9 mouse cellular contexts compared by ENCODE assay signal in genomic region chr13:73260354-73261035, GRCm38 (mm10). TPM values are rescaled to one million over a fixed set of nuclear protein-coding genes. Genes with fewer than 3 reads are reported as not detected.
DNase-seq lines count a peak whose midpoint lies in the region; ATAC-seq and TF ChIP-seq lines count a peak whose summit lies in the region.
"Had no signal": no experiment of that assay in that cellular context is flagged by ENCODE, and none has a peak within 500 bp of the region (broad histone marks: within the 10 kb centered on the region; RNA-seq: fewer than 3 reads in every experiment).

TSS of gene Irx4 (plus strand) at chr13:73260479.

- DNase-seq in embryonic facial prominence, embryonic 11.5 days (ENCODE audit: low spot score) = no peak
- DNase-seq in heart, postnatal 14 days = peak; percentile 40 to 41
- no peak for DNase-seq in liver, embryonic 14.5 days (ENCODE audit: low read depth in 3 of 3, low spot score in 3 of 3)
- DNase-seq in left cerebral cortex, postnatal 25 days (ENCODE audit: low spot score in 2 of 2) = no peak
- no peak for DNase-seq in left cerebral cortex, adult 2 months (ENCODE audit: extremely low spot score in 1 of 2, low spot score in 2 of 2)
- DNase-seq in left cerebral cortex, postnatal 10 days (ENCODE audit: extremely low spot score in 1 of 2, low spot score in 2 of 2) = no peak

- no peaks in the 10 kb centered on the region for H3K36me3 ChIP-seq in ES-Bruce4 (ENCODE audit: control insufficient read depth, insufficient read depth, low read length, poor library complexity, severe bottlenecking)
- H3K36me3 ChIP-seq in embryonic facial prominence, embryonic 11.5 days (replicated peaks; ENCODE audit: control insufficient read depth, insufficient read depth, low read depth, low read length) = no peaks in the 10 kb centered on the region
- H3K36me3 ChIP-seq in liver, embryonic 14.5 days (replicated peaks; ENCODE audit: control insufficient read depth, insufficient read depth, low read depth) = no peaks in the 10 kb centered on the region

- peak within 1 kb of the TSS; percentile 90 for H3K4me2 ChIP-seq in embryonic facial prominence, embryonic 11.5 days (ENCODE audit: low read depth, low read length)
- H3K4me2 ChIP-seq in liver, embryonic 14.5 days (ENCODE audit: low read depth) = 0 out of 2 replicates have a peak within 1 kb of the TSS, but pooled peaks have one; percentile 5

- peak within 1 kb of the TSS; percentile 63 for H3K4me3 ChIP-seq in ES-Bruce4 (ENCODE audit: low read depth, low read length)
- peak within 1 kb of the TSS; percentile 47 for H3K4me3 ChIP-seq in embryonic facial prominence, embryonic 11.5 days (ENCODE audit: low read depth, low read length)
- no peak within 1 kb of the TSS for H3K4me3 ChIP-seq in liver, embryonic 14.5 days (ENCODE audit: insufficient read depth in 1 of 2, low read depth in 2 of 2, low read length in 2 of 2)
- no peak within 1 kb of the TSS for H3K4me3 ChIP-seq in left cerebral cortex, adult 2 months

- under 1% methylated on average over 75 of the region's 86 CpGs for WGBS in embryonic facial prominence, embryonic 11.5 days
- 3% methylated on average over 83 of the region's 86 CpGs for WGBS in liver, embryonic 14.5 days (ENCODE audit: insufficient replicate concordance)

- intact Hi-C loops in heart, postnatal 14 days (cut with DNase I) = no loop called here
- intact Hi-C loops in left cerebral cortex, postnatal 25 days (cut with DNase I) = loop anchor here (5.0 to 10.0 kb wide), 2 partner anchors 638 to 966 kb away; no protein-coding TSS in a partner anchor
- intact Hi-C loops in left cerebral cortex, adult 2 months (cut with DNase I) = loop anchor here (5.0 kb wide), 3 partner anchors 623 to 1298 kb away; partner anchors contain the start of gene Irx1
- intact Hi-C loops in left cerebral cortex, postnatal 10 days (cut with DNase I) = loop anchor here (5.0 to 10.0 kb wide), 3 partner anchors 618 to 1303 kb away; no protein-coding TSS in a partner anchor

- TF ChIP-seq POLR2A in ES-Bruce4 (IDR thresholded peaks at IDR 0.05; ENCODE audit: insufficient read depth, low read length) = no peak

- ATAC-seq in embryonic facial prominence, embryonic 11.5 days (replicated peaks; ENCODE audit: insufficient number of reproducible peaks, low FRiP score, low TSS enrichment, low read depth) = no peak
- ATAC-seq in liver, embryonic 14.5 days (ENCODE audit: insufficient read depth) = no peak
- ATAC-seq in erythroid progenitor cell, adult 5-6 weeks (replicated peaks; ENCODE audit: low FRiP score, poor library complexity, severe bottlenecking) = no peak
- ATAC-seq: Patski had no signal

- H3K9me3 ChIP-seq in ES-Bruce4 (replicated peaks; ENCODE audit: control insufficient read depth, insufficient read depth, low read length, poor library complexity, severe bottlenecking) = no peaks in the 10 kb centered on the region
- H3K9me3 ChIP-seq in embryonic facial prominence, embryonic 11.5 days (replicated peaks; ENCODE audit: control insufficient read depth, low read length) = no peaks in the 10 kb centered on the region
- no peaks in the 10 kb centered on the region for H3K9me3 ChIP-seq in liver, embryonic 14.5 days (ENCODE audit: control insufficient read depth, low read length)

- H3K9ac ChIP-seq in ES-Bruce4 (ENCODE audit: low read depth, poor library complexity, severe bottlenecking) = peak within 1 kb of the TSS; percentile 59
- H3K9ac ChIP-seq in embryonic facial prominence, embryonic 11.5 days (replicated peaks; ENCODE audit: low read length) = 0 out of 2 replicates have a peak within 1 kb of the TSS, but pooled peaks have one; percentile 13
- no peak within 1 kb of the TSS for H3K9ac ChIP-seq in liver, embryonic 14.5 days (replicated peaks)

- peaks cover 24% of the 10 kb centered on the region for H3K27me3 ChIP-seq in ES-Bruce4 (ENCODE audit: control insufficient read depth, insufficient read depth, low read length, poor library complexity, severe bottlenecking)
- peaks cover 78% of the 10 kb centered on the region for H3K27me3 ChIP-seq in embryonic facial prominence, embryonic 11.5 days (ENCODE audit: control insufficient read depth, insufficient read depth, low read length)
- H3K27me3 ChIP-seq in liver, embryonic 14.5 days (ENCODE audit: control insufficient read depth, insufficient read depth, low read length) = peaks cover 73% of the 10 kb centered on the region

- TF ChIP-seq EP300 in ES-Bruce4 (IDR thresholded peaks at IDR 0.05; ENCODE audit: insufficient read depth, low read depth, low read length) = no peak
- no peak for TF ChIP-seq EP300 in liver, embryonic 14.5 days (IDR thresholded peaks at IDR 0.05; ENCODE audit: low read depth)

- TF ChIP-seq CTCF in ES-Bruce4 (IDR thresholded peaks at IDR 0.05; ENCODE audit: low read depth, low read length) = no peak
- no peak for TF ChIP-seq CTCF in liver, embryonic 14.5 days (IDR thresholded peaks at IDR 0.05; ENCODE audit: low read depth)
- TF ChIP-seq CTCF in left cerebral cortex, adult 2 months (IDR thresholded peaks at IDR 0.05) = no peak

- peaks cover 4% of the 10 kb centered on the region for H3K4me1 ChIP-seq in ES-Bruce4 (ENCODE audit: control insufficient read depth, insufficient read depth, low read length)
- peaks cover 10% of the 10 kb centered on the region; the same call in 1 of the 2 replicates for H3K4me1 ChIP-seq in embryonic facial prominence, embryonic 11.5 days (ENCODE audit: control insufficient read depth, insufficient read depth, low read length)
- no peaks in the 10 kb centered on the region for H3K4me1 ChIP-seq in liver, embryonic 14.5 days (replicated peaks; ENCODE audit: control insufficient read depth in 2 of 2, insufficient read depth in 2 of 2, low read length in 1 of 2)

- H3K27ac ChIP-seq in ES-Bruce4 (ENCODE audit: insufficient read depth, low read length) = no peak within 1 kb of the TSS
- H3K27ac ChIP-seq in embryonic facial prominence, embryonic 11.5 days (replicated peaks; ENCODE audit: low read depth, low read length) = no peak within 1 kb of the TSS
- H3K27ac ChIP-seq in liver, embryonic 14.5 days = no peak within 1 kb of the TSS
- no peak within 1 kb of the TSS for H3K27ac ChIP-seq in left cerebral cortex, adult 2 months

RNA-seq across cellular contexts. Expression of gene Irx4, which starts in this region (rescaled TPM):
- 0.49 and 0.65 TPM in 2 replicates for polyA plus RNA-seq in ES-Bruce4 (2011; ENCODE audit: insufficient read depth, insufficient read length, low read depth, missing spikeins)
- polyA plus RNA-seq in embryonic facial prominence, embryonic 11.5 days (2014; fragmentation: Nextera tagmentation; extraction: Ambion mirVana) = 2.1 and 2.8 TPM in 2 replicates
- total RNA-seq in heart, postnatal 14 days (2021) = 10 to 100 TPM; 24.5 to 27.7 TPM
- polyA plus RNA-seq in liver, embryonic 14.5 days (2012; rRNA removed) = not detected in 2 replicates
- polyA plus RNA-seq in liver, embryonic 14.5 days (2014; fragmentation: Nextera tagmentation; extraction: Ambion mirVana) = 0.05 TPM in 1 of 2 replicates, not detected in the other
- not detected in 2 replicates for total RNA-seq in erythroid progenitor cell, adult 5-6 weeks (2015; ENCODE audit: low replicate concordance)
- total RNA-seq in erythroid progenitor cell, adult 5-6 weeks (2017; ENCODE audit: low replicate concordance) = not detected in 2 replicates
- total RNA-seq in left cerebral cortex, postnatal 25 days (2021) = not detected
- not detected for total RNA-seq in left cerebral cortex, adult 2 months (2021)
- not detected for total RNA-seq in left cerebral cortex, postnatal 10 days (2021)
- polyA plus RNA-seq: Patski had no signal

Comparison
In these comparisons a context has a peak if more than half of its experiments do, and no peak if none do; other contexts are left out.
1. RNA of gene Irx4 (total RNA-seq): 24.5 to 27.7 TPM in heart, postnatal 14 days; not detected in left cerebral cortex, adult 2 months, not detected in erythroid progenitor cell, adult 5-6 weeks, not detected in left cerebral cortex, postnatal 25 days and not detected in left cerebral cortex, postnatal 10 days; every median in the first group is over 10 times any median in the second.
2. H3K4me3 ChIP-seq: peak in ES-Bruce4 (single experiment) and embryonic facial prominence, embryonic 11.5 days (single experiment); none in liver, embryonic 14.5 days (0 of 2) and left cerebral cortex, adult 2 months (single experiment).
3. DNase-seq: peak in heart, postnatal 14 days (2 of 2); none in embryonic facial prominence, embryonic 11.5 days (single experiment), liver, embryonic 14.5 days (0 of 3), left cerebral cortex, postnatal 25 days (0 of 2), left cerebral cortex, adult 2 months (0 of 2) and left cerebral cortex, postnatal 10 days (0 of 2).